In the genomic region with DNA sequence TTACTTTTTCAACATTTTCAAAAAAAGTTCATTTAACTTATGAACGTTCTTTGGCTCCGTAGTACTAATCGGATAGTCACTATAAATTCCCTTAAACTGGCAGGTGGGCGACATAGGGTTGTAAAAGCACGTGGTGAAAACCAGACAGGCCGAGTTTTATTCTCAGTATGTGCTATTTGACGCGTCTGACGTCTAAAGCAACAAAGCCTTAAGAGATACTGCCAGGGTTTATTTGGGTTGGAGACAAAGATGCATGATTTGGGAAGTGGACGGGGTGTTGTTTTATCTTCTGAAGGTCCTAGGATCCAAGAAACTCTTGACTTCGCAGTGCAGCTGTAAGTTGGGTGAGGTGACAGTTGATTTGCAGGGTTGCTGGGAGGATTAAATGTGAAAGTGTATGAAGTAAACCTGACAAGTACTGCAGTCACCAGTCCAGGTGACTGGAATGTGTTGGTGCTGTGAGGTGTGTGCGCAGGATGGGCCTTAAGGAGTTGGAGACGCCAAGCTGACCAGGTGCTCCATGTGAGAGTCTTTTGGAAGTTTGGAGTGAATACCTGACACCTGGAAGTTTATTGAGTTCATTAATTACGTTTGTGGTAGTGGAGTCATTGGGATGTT, we compare ENCODE assay signal across 8 mouse cellular contexts. TPM values are rescaled to one million over a fixed set of nuclear protein-coding genes. Genes with fewer than 3 reads are reported as not detected.
DNase-seq lines count a peak whose midpoint lies in the region; ATAC-seq and TF ChIP-seq lines count a peak whose summit lies in the region.

No protein-coding gene starts in this region.

- peaks cover 12% of the 10 kb centered on the region for H3K4me1 ChIP-seq in heart, embryonic 15.5 days (replicated peaks)
- peaks cover 26% of the 10 kb centered on the region for H3K4me1 ChIP-seq in G1E (ENCODE audit: insufficient read depth, low read depth, low read length)
- H3K4me1 ChIP-seq in heart, embryonic 16.5 days (ENCODE audit: control insufficient read depth, insufficient read depth, low read length), result peaks cover 11% of the 10 kb centered on the region
- peaks cover 17% of the 10 kb centered on the region for H3K4me1 ChIP-seq in midbrain, embryonic 10.5 days

- no peak for ATAC-seq in heart, embryonic 15.5 days (replicated peaks; ENCODE audit: insufficient number of reproducible peaks, insufficient read depth, low FRiP score, low read depth)
- no peak for ATAC-seq in G1E (ENCODE audit: extremely low read depth, insufficient number of reproducible peaks, low FRiP score, poor library complexity, severe bottlenecking)
- no peak for ATAC-seq in heart, embryonic 16.5 days (replicated peaks; ENCODE audit: extremely low read depth, insufficient read depth, low FRiP score)

- intact Hi-C loops in left cerebral cortex, postnatal 36 days (cut with DNase I), result loop anchor here (2.0 kb wide), 1 partner anchor 263 kb away; no protein-coding TSS in a partner anchor

- H3K9ac ChIP-seq in heart, embryonic 15.5 days, result peak overlapping the region; percentile 92
- H3K9ac ChIP-seq in heart, embryonic 16.5 days (ENCODE audit: low read length), result peak overlapping the region; percentile 91

- H3K36me3 ChIP-seq in heart, embryonic 15.5 days, result peaks cover 29% of the 10 kb centered on the region
- H3K36me3 ChIP-seq in G1E (replicated peaks), result peaks cover 38% of the 10 kb centered on the region
- peaks cover 19% of the 10 kb centered on the region for H3K36me3 ChIP-seq in heart, embryonic 16.5 days (ENCODE audit: control insufficient read depth, insufficient read depth)
- H3K36me3 ChIP-seq in midbrain, embryonic 10.5 days, result peaks cover 39% of the 10 kb centered on the region

- TF ChIP-seq CTCF in G1E (IDR thresholded peaks at IDR 0.05; ENCODE audit: low read depth, low read length), result no peak

- H3K4me2 ChIP-seq in heart, embryonic 15.5 days, result peak overlapping the region; percentile 88
- peak overlapping the region; percentile 81 for H3K4me2 ChIP-seq in heart, embryonic 16.5 days (ENCODE audit: low read depth, low read length)

- DNase-seq in heart, adult 9 months (ENCODE audit: low spot score in 2 of 2), result no peak
- DNase-seq in G1E (ENCODE audit: low spot score), result no peak
- no peak for DNase-seq in midbrain, embryonic 10.5 days (ENCODE audit: low spot score)
- DNase-seq in thymus, postnatal 14 days, result no peak
- no peak for DNase-seq in left cerebral cortex, postnatal 36 days (ENCODE audit: low spot score in 2 of 2)
- DNase-seq in right cerebral cortex, adult 2 months (ENCODE audit: low spot score in 2 of 2), result no peak

- H3K27ac ChIP-seq in heart, embryonic 15.5 days, result peak overlapping the region; percentile 89; the same call in 1 of the 2 replicates
- H3K27ac ChIP-seq in heart, embryonic 16.5 days (ENCODE audit: low read length), result no peak overlapping the region
- peak overlapping the region; percentile 97 for H3K27ac ChIP-seq in midbrain, embryonic 10.5 days (replicated peaks)

- WGBS in heart, embryonic 15.5 days, result 6% methylated on average over 14 of the region's 14 CpGs
- WGBS in heart, embryonic 16.5 days, result 7% methylated on average over 14 of the region's 14 CpGs
- WGBS in midbrain, embryonic 10.5 days, result 15% methylated on average over 14 of the region's 14 CpGs

- peak overlapping the region; percentile 95 for H3K4me3 ChIP-seq in heart, embryonic 15.5 days
- peak overlapping the region; percentile 93 for H3K4me3 ChIP-seq in G1E (ENCODE audit: low read depth, low read length)
- peak overlapping the region; percentile 83 for H3K4me3 ChIP-seq in heart, embryonic 16.5 days (ENCODE audit: low read length)
- peak overlapping the region; percentile 97 for H3K4me3 ChIP-seq in midbrain, embryonic 10.5 days

- H3K27me3 ChIP-seq in heart, embryonic 15.5 days, result no peaks in the 10 kb centered on the region
- no peaks in the 10 kb centered on the region for H3K27me3 ChIP-seq in G1E (ENCODE audit: insufficient read depth, low read length)
- no peaks in the 10 kb centered on the region for H3K27me3 ChIP-seq in heart, embryonic 16.5 days (ENCODE audit: control insufficient read depth, insufficient read depth, low read length)
- H3K27me3 ChIP-seq in midbrain, embryonic 10.5 days (ENCODE audit: low read depth, poor library complexity, severe bottlenecking), result no peaks in the 10 kb centered on the region

- H3K9me3 ChIP-seq in heart, embryonic 15.5 days (replicated peaks), result no peaks in the 10 kb centered on the region
- H3K9me3 ChIP-seq in G1E (replicated peaks), result no peaks in the 10 kb centered on the region
- H3K9me3 ChIP-seq in heart, embryonic 16.5 days (replicated peaks; ENCODE audit: control insufficient read depth, low read length), result no peaks in the 10 kb centered on the region
- no peaks in the 10 kb centered on the region for H3K9me3 ChIP-seq in midbrain, embryonic 10.5 days (replicated peaks)

RNA-seq across cellular contexts. Expression of gene Cct4, which starts 1.0 kb away (rescaled TPM):
- 184 and 191 TPM in 2 replicates for polyA plus RNA-seq in heart, embryonic 15.5 days (2015; fragmentation: Nextera tagmentation; extraction: Ambion mirVana)
- total RNA-seq in G1E (2014; fragmentation: Nextera tagmentation) (316 and 338 TPM in 2 replicates), G1E (2017) (354 and 358 TPM in 2 replicates)
- polyA plus RNA-seq in G1E (2012), result 847 and 1,153 TPM in 2 replicates
- 199 and 221 TPM in 2 replicates for polyA plus RNA-seq in heart, embryonic 16.5 days (2015; fragmentation: Nextera tagmentation; extraction: Ambion mirVana)
- 396 and 436 TPM in 2 replicates for polyA plus RNA-seq in midbrain, embryonic 10.5 days (2016; fragmentation: Nextera tagmentation; extraction: Ambion mirVana)
- total RNA-seq in left cerebral cortex, postnatal 36 days (2021), result 100 to 1,000 TPM in 1 of 2 experiments, 10 to 100 TPM in 1; 99.1 to 110 TPM

RNA-seq across cellular contexts. Expression of gene Commd1, which starts 9.1 kb away (rescaled TPM):
- 291 and 351 TPM in 2 replicates for polyA plus RNA-seq in heart, embryonic 15.5 days (2015; fragmentation: Nextera tagmentation; extraction: Ambion mirVana)
- 74.4 and 77.4 TPM in 2 replicates for total RNA-seq in G1E (2014; fragmentation: Nextera tagmentation)
- 93.9 and 111 TPM in 2 replicates for total RNA-seq in G1E (2017)
- polyA plus RNA-seq in G1E (2012), result 27.7 and 34.1 TPM in 2 replicates
- polyA plus RNA-seq in heart, embryonic 16.5 days (2015; fragmentation: Nextera tagmentation; extraction: Ambion mirVana), result 333 and 350 TPM in 2 replicates
- 385 and 427 TPM in 2 replicates for polyA plus RNA-seq in midbrain, embryonic 10.5 days (2016; fragmentation: Nextera tagmentation; extraction: Ambion mirVana)
- 10 to 100 TPM; 38.8 to 44.6 TPM for total RNA-seq in left cerebral cortex, postnatal 36 days (2021)

RNA-seq across cellular contexts. Expression of gene Gm28048, which starts 9.4 kb away (rescaled TPM):
- polyA plus RNA-seq in heart, embryonic 15.5 days (2015; fragmentation: Nextera tagmentation; extraction: Ambion mirVana), result 6.9 and 10.8 TPM in 2 replicates
- total RNA-seq in G1E (2014; fragmentation: Nextera tagmentation), result 21.1 and 30.9 TPM in 2 replicates
- total RNA-seq in G1E (2017), result 16.2 and 37.9 TPM in 2 replicates
- polyA plus RNA-seq in G1E (2012), result not detected in 2 replicates
- polyA plus RNA-seq in heart, embryonic 16.5 days (2015; fragmentation: Nextera tagmentation; extraction: Ambion mirVana), result 10.7 and 15.8 TPM in 2 replicates
- 3.0 and 3.2 TPM in 2 replicates for polyA plus RNA-seq in midbrain, embryonic 10.5 days (2016; fragmentation: Nextera tagmentation; extraction: Ambion mirVana)
- 10 to 100 TPM in 1 of 2 experiments, 1 to 10 TPM in 1; 8.7 to 13.7 TPM for total RNA-seq in left cerebral cortex, postnatal 36 days (2021)

RNA-seq across cellular contexts. Expression of gene Fam161a, which starts 16.0 kb away (rescaled TPM):
- 0.89 and 2.1 TPM in 2 replicates for polyA plus RNA-seq in heart, embryonic 15.5 days (2015; fragmentation: Nextera tagmentation; extraction: Ambion mirVana)
- total RNA-seq in G1E (2014; fragmentation: Nextera tagmentation) (2.5 and 9.3 TPM in 2 replicates), G1E (2017) (3.1 and 3.5 TPM in 2 replicates)
- polyA plus RNA-seq in G1E (2012), result 0.35 and 0.67 TPM in 2 replicates
- 1.5 and 2.2 TPM in 2 replicates for polyA plus RNA-seq in heart, embryonic 16.5 days (2015; fragmentation: Nextera tagmentation; extraction: Ambion mirVana)
- polyA plus RNA-seq in midbrain, embryonic 10.5 days (2016; fragmentation: Nextera tagmentation; extraction: Ambion mirVana), result 1.6 and 3.1 TPM in 2 replicates
- 1 to 10 TPM; 2.6 to 4.4 TPM for total RNA-seq in left cerebral cortex, postnatal 36 days (2021)

RNA-seq across cellular contexts. Expression of gene Zrsr1, which starts 19.5 kb away (rescaled TPM):
- polyA plus RNA-seq in heart, embryonic 15.5 days (2015; fragmentation: Nextera tagmentation; extraction: Ambion mirVana), result 2.4 and 2.7 TPM in 2 replicates
- 14.9 and 33.6 TPM in 2 replicates for total RNA-seq in G1E (2014; fragmentation: Nextera tagmentation)
- total RNA-seq in G1E (2017), result 9.0 and 10.4 TPM in 2 replicates
- polyA plus RNA-seq in G1E (2012), result 1.3 and 1.5 TPM in 2 replicates
- 1.8 and 1.9 TPM in 2 replicates for polyA plus RNA-seq in heart, embryonic 16.5 days (2015; fragmentation: Nextera tagmentation; extraction: Ambion mirVana)
- polyA plus RNA-seq in midbrain, embryonic 10.5 days (2016; fragmentation: Nextera tagmentation; extraction: Ambion mirVana), result 2.9 and 3.2 TPM in 2 replicates
- total RNA-seq in left cerebral cortex, postnatal 36 days (2021), result 10 to 100 TPM; 67.9 to 69.8 TPM
